Mouse (Mus musculus) testis, adult 2 months (tissue): Measurements from ENCODE around the gene Mob1b. TPM values are rescaled to one million over a fixed set of nuclear protein-coding genes. Genes with fewer than 3 reads are reported as not detected.
"Not testable (repeated sequence)": the region's sequence is repeated elsewhere in the genome, so short reads cannot be mapped to it uniquely, and the experiment has no call there.

Experiments
- H3K27ac ChIP-seq: fragments of 200-500 bp; 2 replicates; pipeline ENCODE4 v1.5.1; 2012; ENCODE audit warnings: low read depth, low read length; ENCODE audit not compliant: control insufficient read depth, insufficient read depth
- H3K27me3 ChIP-seq: fragments of 200-500 bp; 2 replicates; pipeline ENCODE4 v1.6.1; 2012; ENCODE audit warnings: mild to moderate bottlenecking, low read length, moderate library complexity; ENCODE audit not compliant: control insufficient read depth, insufficient read depth
- H3K36me3 ChIP-seq: fragments of 200-500 bp; 2 replicates; pipeline ENCODE4 v1.6.1; 2012; ENCODE audit warnings: mild to moderate bottlenecking, low read length; ENCODE audit not compliant: control insufficient read depth, insufficient read depth
- H3K4me1 ChIP-seq: fragments of 200-500 bp; 2 replicates; pipeline ENCODE4 v1.6.1; 2012; ENCODE audit warnings: low read length; ENCODE audit not compliant: control insufficient read depth, insufficient read depth
- H3K4me3 ChIP-seq: fragments of 200-500 bp; 2 replicates; pipeline ENCODE4 v1.5.1; 2012; ENCODE audit warnings: low read depth, mild to moderate bottlenecking, low read length, moderate library complexity, mixed read lengths; ENCODE audit not compliant: control insufficient read depth
- CTCF ChIP-seq: fragments of 200-500 bp; IDR thresholded peaks from 2 replicates; pipeline ENCODE4 v1.5.1; 2012; ENCODE audit warnings: low read depth, mild to moderate bottlenecking, inconsistent platforms, low read length, moderate library complexity; ENCODE audit not compliant: control insufficient read depth, insufficient read depth, insufficient replicate concordance
- POLR2A ChIP-seq: fragments of 200-500 bp; IDR thresholded peaks from 2 replicates; pipeline ENCODE4 v1.6.1; 2012; ENCODE audit warnings: low read depth, mild to moderate bottlenecking, inconsistent platforms, low read length, moderate library complexity; ENCODE audit not compliant: control insufficient read depth
- polyA plus RNA-seq: library from polyadenylated mRNA; depleted of rRNA; stranded (reverse); fragments of >200 nt; gene quantifications from 2 replicates; pipeline ENCODE4 v1.2.3, GENCODE M21; 2012

Gene Mob1b
- polyA plus RNA-seq, 1 experiment, result 4.9 TPM

GRCm38 (mm10) chr5:88722213-88722600 is 1.6 kb downstream of the Mob1b start:
- Histone ChIP-seq H3K27me3 (no peaks in the 10 kb centered on the region), H3K27ac (no peak overlapping the region), H3K36me3 (no peaks in the 10 kb centered on the region), H3K4me1 (peaks cover 13% of the 10 kb centered on the region), H3K4me3 (peak overlapping the region; percentile 98)
- TF ChIP-seq CTCF (no peak), POLR2A (no peak)

GRCm38 (mm10) chr5:88724030-88724429 is 3.4 kb downstream of the Mob1b start:
- Histone ChIP-seq H3K4me3 (no peak overlapping the region), H3K36me3 (no peaks in the 10 kb centered on the region), H3K27me3 (no peaks in the 10 kb centered on the region), H3K27ac (no peak overlapping the region), H3K4me1 (peaks cover 13% of the 10 kb centered on the region)
- TF ChIP-seq POLR2A (no peak), CTCF (no peak)

GRCm38 (mm10) chr5:88727593-88728144 is 7.0 kb downstream of the Mob1b start:
- TF ChIP-seq CTCF, result no peak
- TF ChIP-seq POLR2A, result no peak

GRCm38 (mm10) chr5:88734786-88735185 is 14.1 kb downstream of the Mob1b start:
- H3K4me3 ChIP-seq, result no peak overlapping the region
- TF ChIP-seq CTCF, result no peak
- TF ChIP-seq POLR2A, result no peak
- H3K27ac ChIP-seq, result no peak overlapping the region
- no peaks in the 10 kb centered on the region for H3K4me1 ChIP-seq
- no peaks in the 10 kb centered on the region for H3K27me3 ChIP-seq
- no peaks in the 10 kb centered on the region for H3K36me3 ChIP-seq

More at GRCm38 (mm10) chr5:88727593-88728144, 7.0 kb downstream of the Mob1b start:
- no peaks in the 10 kb centered on the region for H3K4me1 ChIP-seq
- no peak overlapping the region for H3K27ac ChIP-seq
- no peaks in the 10 kb centered on the region for H3K27me3 ChIP-seq
- H3K4me3 ChIP-seq, result no peak overlapping the region
- H3K36me3 ChIP-seq, result no peaks in the 10 kb centered on the region

GRCm38 (mm10) chr5:88741065-88741464 is 20.4 kb downstream of the Mob1b start:
- not testable (repeated sequence) for H3K4me1 ChIP-seq, H3K36me3 ChIP-seq, H3K27ac ChIP-seq, H3K27me3 ChIP-seq, H3K4me3 ChIP-seq

GRCm38 (mm10) chr5:88747774-88748173 is 27.1 kb downstream of the Mob1b start:
- Histone ChIP-seq H3K4me3 (no peak overlapping the region), H3K27me3 (no peaks in the 10 kb centered on the region), H3K36me3 (peaks cover 3% of the 10 kb centered on the region), H3K27ac (no peak overlapping the region), H3K4me1 (no peaks in the 10 kb centered on the region)
- no peak for TF ChIP-seq POLR2A
- no peak for TF ChIP-seq CTCF

- no peak for TF ChIP-seq POLR2A
- no peak for TF ChIP-seq CTCF
- no peaks in the 10 kb centered on the region; the same call in 1 of the 2 replicates for H3K36me3 ChIP-seq
- H3K4me1 ChIP-seq, result no peaks in the 10 kb centered on the region
- H3K4me3 ChIP-seq, result no peak overlapping the region
- H3K27ac ChIP-seq, result no peak overlapping the region
- H3K27me3 ChIP-seq, result no peaks in the 10 kb centered on the region
These were observed 32.5 kb downstream of the Mob1b start for GRCm38 (mm10) chr5:88753199-88753598.

GRCm38 (mm10) chr5:88762611-88763010 is 42.0 kb downstream of the Mob1b start:
- TF ChIP-seq POLR2A (no peak), CTCF (no peak)
- no peak overlapping the region for H3K4me3 ChIP-seq
- no peaks in the 10 kb centered on the region for H3K36me3 ChIP-seq
- peaks cover 3% of the 10 kb centered on the region; the same call in 1 of the 2 replicates for H3K4me1 ChIP-seq
- no peaks in the 10 kb centered on the region for H3K27me3 ChIP-seq
- H3K27ac ChIP-seq, result no peak overlapping the region
